Mouse (Mus musculus): ENCODE data around the gene Derl3.
A peak's percentile ranks its signal among the peaks of the same experiment; 100 is the strongest.
"Not testable (repeated sequence)": the region's sequence is repeated elsewhere in the genome, so short reads cannot be mapped to it uniquely, and the experiment has no call there.

Derl3 gene

GRCm38 (mm10) chr10:75872915-75873542 is 20.2 kb upstream of the Derl3 start:
- peak; percentile 63 to 70 for DNase-seq (ENCODE audit: low spot score in 2 of 2)

- DNase-seq (ENCODE audit: low spot score in 2 of 2): no peak
Measured at GRCm38 (mm10) chr10:75873543-75874170, 19.6 kb upstream of the Derl3 start.

DNA sequence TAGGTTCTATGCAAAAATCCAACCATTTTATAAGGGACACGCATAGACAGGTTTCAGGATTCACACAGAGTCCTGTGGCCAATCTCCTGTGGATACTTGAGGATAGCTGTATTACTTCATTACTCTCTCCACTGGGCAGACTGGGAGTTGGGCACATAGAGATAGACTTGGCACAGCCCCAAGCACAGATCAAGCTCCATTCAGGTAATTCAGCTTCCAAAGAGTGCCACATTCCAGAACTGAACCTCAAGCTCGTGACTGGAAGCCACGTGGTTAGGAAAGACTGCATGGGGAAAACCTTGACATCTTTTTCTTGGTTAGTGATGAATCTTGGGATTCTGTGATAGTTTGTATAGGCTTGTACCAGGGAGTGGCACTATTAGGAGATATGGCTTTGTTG is 14.4 kb upstream of the Derl3 start:
- no peak for DNase-seq (ENCODE audit: low spot score in 2 of 2)

DNA sequence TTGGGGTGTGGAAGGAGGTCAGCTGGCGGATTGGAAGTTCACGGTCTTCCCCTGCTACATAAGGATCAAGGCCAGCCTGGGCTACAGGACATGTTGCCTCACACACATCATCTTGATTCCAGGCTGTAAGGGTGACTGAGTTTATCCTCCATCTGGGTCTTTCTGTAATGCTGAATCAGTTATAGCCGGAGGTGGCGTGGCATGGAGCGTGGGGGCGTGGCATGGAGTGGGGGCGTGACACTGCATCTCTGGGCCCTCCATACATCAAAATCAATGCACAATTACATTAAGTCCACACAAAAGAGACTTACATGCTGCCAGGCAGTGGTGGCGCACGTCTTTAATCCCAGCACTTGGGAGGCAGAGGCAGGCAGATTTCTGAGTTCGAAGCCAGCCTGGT is 12.9 kb upstream of the Derl3 start:
- no peak for DNase-seq (ENCODE audit: low spot score in 2 of 2)

DNA sequence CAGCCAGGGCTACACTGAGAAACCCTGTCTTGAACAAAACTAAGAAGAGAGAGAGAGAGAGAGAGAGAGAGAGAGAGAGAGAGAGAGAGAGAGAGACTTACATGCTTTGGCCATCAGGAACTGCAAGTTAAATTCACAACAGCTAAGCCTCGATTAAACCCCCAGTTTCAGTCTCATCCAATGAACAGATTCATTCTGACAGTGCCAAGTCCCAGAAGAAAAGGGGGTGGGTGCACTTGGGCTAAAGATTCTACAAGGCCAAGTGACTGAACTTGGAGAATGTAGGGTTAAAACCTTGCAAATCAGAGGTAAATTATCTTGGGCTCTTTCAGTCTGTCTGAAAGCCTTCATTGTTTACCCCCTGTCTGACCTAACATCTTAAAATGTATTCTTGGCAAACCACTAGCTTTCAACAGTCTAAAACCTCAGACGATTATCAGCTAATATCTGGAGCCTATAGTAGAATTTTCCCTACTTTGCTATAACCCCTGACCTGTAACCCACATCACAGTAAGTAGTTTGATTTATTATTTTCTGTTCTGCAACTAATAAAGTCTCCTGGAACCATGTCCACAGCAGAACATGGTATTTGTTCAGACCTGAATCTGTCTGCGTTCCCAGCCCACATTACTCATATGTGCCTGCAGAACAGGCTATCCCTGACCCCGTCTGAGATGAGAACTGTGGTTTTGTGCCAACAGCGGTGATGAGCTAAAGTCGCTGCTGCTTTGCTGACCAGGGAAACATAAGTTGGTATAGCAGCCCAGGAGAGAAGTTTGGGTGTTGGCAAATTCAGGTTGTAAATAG is 12.2 kb upstream of the Derl3 start:
- no peak for DNase-seq (ENCODE audit: low spot score in 2 of 2)

GRCm38 (mm10) chr10:75881578-75882432 is 11.4 kb upstream of the Derl3 start:
- DNase-seq (ENCODE audit: low spot score in 2 of 2): no peak

GRCm38 (mm10) chr10:75882433-75883231 is 10.6 kb upstream of the Derl3 start:
- DNase-seq (ENCODE audit: low spot score in 2 of 2): no peak

GRCm38 (mm10) chr10:75883232-75883552 is 10.0 kb upstream of the Derl3 start:
- peak; percentile 82 to 85 for DNase-seq (ENCODE audit: low spot score in 2 of 2)

DNA sequence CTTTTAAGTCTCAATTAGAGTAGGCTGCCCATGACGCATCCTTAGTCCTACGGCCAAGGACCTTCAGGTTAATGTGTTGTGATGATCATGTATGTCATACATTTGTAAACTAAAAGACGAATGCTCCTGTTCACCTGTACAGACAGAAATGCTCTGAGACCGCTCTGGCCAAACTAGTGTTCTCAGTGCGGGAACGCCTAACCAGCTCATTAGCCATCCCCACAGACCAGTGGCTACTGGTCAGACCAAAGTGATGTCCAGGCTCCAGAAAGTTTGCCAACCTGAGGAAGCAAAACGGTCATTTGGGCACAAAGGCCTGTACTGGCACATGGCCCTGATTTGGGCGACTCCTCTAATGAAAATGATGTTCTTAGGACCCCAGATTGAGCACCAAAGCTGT is 8.5 kb upstream of the Derl3 start:
- no peak for DNase-seq (ENCODE audit: low spot score in 2 of 2)

GRCm38 (mm10) chr10:75887504-75887903 is 5.7 kb upstream of the Derl3 start:
- DNase-seq (ENCODE audit: low spot score in 2 of 2): not testable (repeated sequence)

DNA sequence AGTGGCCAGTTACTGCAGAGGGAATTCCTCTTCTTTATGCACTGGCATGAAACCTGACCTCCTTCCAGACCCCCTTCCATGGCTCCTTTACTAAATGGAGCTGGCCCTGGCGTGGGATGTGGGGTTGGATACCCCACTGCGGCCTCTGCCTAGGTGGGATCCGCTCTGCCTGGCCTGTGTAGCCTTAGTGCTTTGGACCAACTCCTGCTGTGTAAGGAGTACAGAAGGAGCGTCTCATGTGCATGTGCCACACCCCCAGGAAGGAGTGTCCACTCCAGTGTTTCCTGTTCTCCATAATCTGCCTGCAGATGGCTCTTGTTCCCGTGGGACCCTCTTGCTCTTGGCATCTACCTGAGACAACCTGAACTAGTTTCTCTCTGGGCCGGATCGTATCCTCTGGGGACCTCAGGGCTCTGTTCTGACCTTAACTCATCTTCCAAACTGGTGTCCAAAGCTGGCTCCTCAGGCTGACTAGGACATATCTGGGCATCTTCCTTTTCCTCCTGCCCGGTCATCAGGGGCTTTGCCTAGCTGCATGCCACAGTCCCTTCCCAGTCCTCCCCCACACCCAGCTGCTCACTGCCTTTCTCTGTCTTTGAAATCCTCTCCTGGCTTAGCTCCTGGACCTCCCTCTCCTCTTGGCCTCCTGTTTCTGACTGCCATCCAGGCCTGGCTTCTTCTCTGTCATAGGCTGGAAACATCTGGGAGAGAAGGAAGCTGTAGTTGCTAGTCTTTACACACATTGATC is 3.6 kb upstream of the Derl3 start:
- DNase-seq (ENCODE audit: low spot score in 2 of 2): no peak

GRCm38 (mm10) chr10:75894601-75895000 is 1.4 kb downstream of the Derl3 start:
- DNase-seq (ENCODE audit: low spot score in 2 of 2): no peak

DNA sequence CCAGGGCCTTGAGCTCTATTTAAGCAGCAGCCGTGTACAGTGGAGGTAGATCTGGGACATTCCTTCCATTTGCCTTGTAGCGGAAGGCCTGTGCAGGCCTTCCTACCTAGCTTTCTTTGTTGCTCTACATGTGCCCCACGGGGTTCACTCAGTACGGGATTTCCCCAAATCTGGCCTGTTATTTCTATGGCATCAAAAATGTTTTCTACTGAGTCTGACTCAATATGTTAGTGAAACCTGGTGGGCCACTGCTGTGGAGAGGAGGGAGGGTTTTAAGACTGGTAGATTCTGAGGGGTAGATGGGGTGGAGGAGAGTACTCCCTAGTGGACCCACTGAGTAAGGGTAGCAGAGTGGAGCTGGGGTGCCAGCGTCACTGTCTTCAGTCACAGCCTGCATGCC is 2.5 kb downstream of the Derl3 start:
- no peak for DNase-seq (ENCODE audit: low spot score in 2 of 2)

DNA sequence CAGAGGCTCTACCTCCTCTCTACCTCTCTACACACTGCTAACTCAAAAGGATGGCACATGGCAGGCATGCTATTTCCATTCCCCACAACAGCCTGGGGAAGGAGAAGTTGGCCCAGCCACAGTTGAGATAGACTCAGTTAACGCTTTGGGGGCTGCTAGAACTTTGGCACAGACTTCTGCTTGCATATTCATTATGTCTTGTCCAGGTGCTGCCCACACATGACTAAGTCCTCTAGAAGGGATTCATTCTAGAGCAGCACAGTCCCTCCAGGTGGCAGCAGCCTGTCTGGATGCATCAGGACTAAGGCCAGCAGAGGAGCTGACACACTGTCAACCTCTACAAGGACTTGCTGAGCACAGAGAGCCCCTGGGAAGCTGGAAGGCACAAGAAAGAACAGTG is 3.0 kb downstream of the Derl3 start:
- peak; percentile 37 to 71 for DNase-seq (ENCODE audit: low spot score in 2 of 2)

DNA sequence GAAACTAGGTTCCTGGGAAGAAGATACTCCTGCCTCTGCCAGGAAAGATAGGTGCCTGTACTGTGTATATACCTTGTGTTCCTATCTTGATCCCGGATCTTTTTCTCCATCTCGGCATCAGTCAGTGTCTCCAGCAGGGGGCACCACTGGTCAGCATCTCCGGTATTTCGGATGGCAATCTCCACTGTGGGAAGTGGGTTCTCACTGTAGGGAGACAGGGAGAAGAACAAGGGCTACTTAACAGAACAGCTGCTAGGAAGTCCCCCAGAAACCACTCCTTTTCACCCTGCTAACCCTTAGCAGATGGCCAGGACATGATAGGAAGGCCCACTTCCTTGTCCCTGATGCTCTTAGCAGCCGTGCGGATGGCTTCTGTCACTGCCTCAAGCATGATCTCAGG is 4.2 kb downstream of the Derl3 start:
- DNase-seq (ENCODE audit: low spot score in 2 of 2): peak; percentile 51 to 52

- DNase-seq (ENCODE audit: low spot score in 2 of 2): no peak
Measured at GRCm38 (mm10) chr10:75898039-75898564, 4.9 kb downstream of the Derl3 start.

DNA sequence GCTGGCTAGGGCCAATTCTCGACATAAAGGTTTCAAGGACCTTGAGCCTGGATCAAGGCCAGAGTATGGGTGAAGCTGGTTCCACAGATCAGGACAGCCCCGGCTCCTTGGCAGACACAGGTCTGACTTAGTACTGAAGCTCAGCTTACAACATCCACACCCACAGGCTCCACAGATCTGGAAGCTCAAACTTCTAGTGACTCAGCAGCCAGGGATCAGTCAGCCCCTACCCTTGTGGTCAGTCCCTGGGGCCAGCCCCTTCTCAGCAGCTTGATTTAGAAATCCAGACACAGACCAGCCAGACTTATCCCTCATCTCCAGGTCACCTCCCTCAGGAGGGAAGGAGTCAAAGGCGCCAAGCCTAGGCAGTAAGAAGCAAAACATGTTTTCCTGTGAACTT is 5.6 kb downstream of the Derl3 start:
- DNase-seq (ENCODE audit: low spot score in 2 of 2): no peak

- no peak for DNase-seq (ENCODE audit: low spot score in 2 of 2)
Measured at GRCm38 (mm10) chr10:75904391-75904790, 11.2 kb downstream of the Derl3 start.

- no peak for DNase-seq (ENCODE audit: low spot score in 2 of 2)
Measured at GRCm38 (mm10) chr10:75906882-75907281, 13.7 kb downstream of the Derl3 start.

GRCm38 (mm10) chr10:75910698-75911097 is 17.5 kb downstream of the Derl3 start:
- DNase-seq (ENCODE audit: low spot score in 2 of 2): no peak
